Mouse (Mus musculus): ENCODE data around the gene Hesx1. TPM values are rescaled to one million over a fixed set of nuclear protein-coding genes. Genes with fewer than 3 reads are reported as not detected.

The Hesx1 gene
- total RNA-seq, 2 experiments from 2014 or later, result not detected

Other genes with a start within 250 kb of the Hesx1 start
- gene Asb14, start 99.9 kb upstream of the Hesx1 start, total RNA-seq (2021), result under 1 TPM; 0.31 to 0.37 TPM
- 10 to 100 TPM; 63.3 to 67.0 TPM for gene Appl1, start 23.2 kb upstream of the Hesx1 start, total RNA-seq (2021)
- 1 to 10 TPM; 5.8 to 6.5 TPM for gene Il17rd, start 44.5 kb downstream of the Hesx1 start, total RNA-seq (2021)
- 10 to 100 TPM; 34.4 to 35.7 TPM for gene Arhgef3, start 120.5 kb downstream of the Hesx1 start, total RNA-seq (2021)